Mouse (Mus musculus): ENCODE data around the gene Itga3. TPM values are rescaled to one million over a fixed set of nuclear protein-coding genes. Genes with fewer than 3 reads are reported as not detected.

The Itga3 gene
- total RNA-seq (2014; rRNA removed) (33.2 and 38.3 TPM in 2 replicates), polyA plus RNA-seq (2015; fragmentation: Nextera tagmentation; extraction: Ambion mirVana) (11.2 and 12.3 TPM in 2 replicates)

DNA sequence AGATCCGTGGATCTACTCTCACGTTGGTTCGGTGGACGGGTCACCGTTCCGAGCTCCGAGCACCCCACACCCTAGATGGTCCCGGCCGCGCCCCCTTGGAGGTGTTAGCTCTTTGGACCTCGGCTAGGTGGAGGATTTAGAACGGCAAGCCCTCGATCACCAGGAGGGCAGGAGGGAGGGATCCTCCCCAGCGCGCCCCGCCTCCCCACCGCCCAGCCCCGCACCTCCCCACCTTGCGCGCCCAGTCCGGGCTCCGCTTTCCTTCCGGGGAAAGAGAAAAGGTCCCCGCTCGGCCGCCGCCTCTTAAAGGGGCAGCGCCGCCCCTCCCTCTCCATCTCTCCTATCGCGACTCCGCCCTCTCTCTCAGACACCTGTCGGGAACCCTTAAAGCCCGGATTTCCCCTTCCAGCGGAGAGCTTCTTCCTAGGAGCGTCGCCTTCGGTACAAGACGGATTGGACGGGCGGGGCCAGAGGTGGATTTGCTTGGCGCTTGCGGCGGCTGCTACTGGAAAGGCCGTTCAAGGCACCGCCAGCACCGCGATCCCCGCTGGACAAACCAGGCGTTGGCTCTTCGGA is at the start of gene Itga3:
Gene Itga3, minus strand, starts transcription at position 266 of the 576 bp plus-strand sequence.
- under 1% methylated on average over 49 of the region's 51 CpGs for WGBS

DNA sequence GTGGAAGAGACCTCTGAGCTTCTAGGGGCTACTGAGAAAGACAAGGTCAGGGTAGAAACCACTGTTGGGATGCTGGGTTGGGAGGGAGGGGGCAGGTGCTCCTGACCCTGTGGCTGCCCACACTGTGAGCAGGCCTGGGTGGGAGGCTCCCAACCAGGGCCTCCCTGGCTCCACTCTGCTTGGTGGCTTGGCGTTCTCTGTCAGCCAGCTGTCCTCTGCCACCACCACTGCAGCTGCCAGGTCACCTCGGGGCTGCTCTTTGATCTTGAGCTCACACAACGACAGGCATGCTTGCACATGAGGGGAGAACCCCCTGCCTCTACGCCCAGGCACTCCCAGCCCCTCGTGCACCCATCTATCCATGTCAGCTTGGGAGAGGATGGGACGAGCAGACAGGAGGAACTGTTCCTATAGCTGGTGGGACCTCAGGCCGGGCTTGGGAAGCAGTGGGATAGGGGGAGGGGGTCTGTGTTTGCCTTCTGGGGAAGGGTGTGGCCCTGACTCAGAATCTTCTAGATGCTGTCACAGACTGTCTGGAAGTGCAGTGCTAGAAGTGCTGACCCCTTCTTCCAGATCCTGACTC is 48.9 kb upstream of the Itga3 start:
- ATAC-seq (ENCODE audit: low FRiP score) = no peak
- DNase-seq (ENCODE audit: low spot score) = no peak
- no peak for TF ChIP-seq CTCF (IDR thresholded peaks at IDR 0.05)
- peaks cover 8% of the 10 kb centered on the region; the same call in 1 of the 2 replicates for H3K4me1 ChIP-seq (ENCODE audit: insufficient read depth, low read length)
- H3K27ac ChIP-seq (ENCODE audit: low read depth, low read length) = no peak overlapping the region
- H3K4me3 ChIP-seq (ENCODE audit: low read depth, low read length) = no peak overlapping the region
- H3K27me3 ChIP-seq (ENCODE audit: insufficient read depth, low read length) = peaks cover 41% of the 10 kb centered on the region
- H3K4me2 ChIP-seq (ENCODE audit: low read depth, low read length, poor library complexity, severe bottlenecking) = no peak overlapping the region
- H3K9me3 ChIP-seq (ENCODE audit: low read length) = no peaks in the 10 kb centered on the region
- no peaks in the 10 kb centered on the region for H3K36me3 ChIP-seq (ENCODE audit: insufficient read depth, low read length)
- no peak overlapping the region for H3K9ac ChIP-seq (replicated peaks; ENCODE audit: low read length, poor library complexity, severe bottlenecking)
- WGBS = 39% methylated on average over 7 of the region's 7 CpGs

More for the DNA sequence above, at the start of gene Itga3:
- H3K9me3 ChIP-seq (ENCODE audit: low read length) = no peaks in the 10 kb centered on the region
- H3K4me2 ChIP-seq (ENCODE audit: low read depth, low read length, poor library complexity, severe bottlenecking) = peak within 1 kb of the TSS; percentile 71
- DNase-seq (ENCODE audit: low spot score) (peak; percentile 80), ATAC-seq (ENCODE audit: low FRiP score) (peak; percentile 55; the same call in 1 of the 2 replicates)
- H3K36me3 ChIP-seq (ENCODE audit: insufficient read depth, low read length) = no peaks in the 10 kb centered on the region
- peak within 1 kb of the TSS; percentile 73 for H3K9ac ChIP-seq (replicated peaks; ENCODE audit: low read length, poor library complexity, severe bottlenecking)
- H3K27me3 ChIP-seq (ENCODE audit: insufficient read depth, low read length) = no peaks in the 10 kb centered on the region
- no peak for TF ChIP-seq CTCF (IDR thresholded peaks at IDR 0.05)
- peak within 1 kb of the TSS; percentile 81 for H3K4me3 ChIP-seq (ENCODE audit: low read depth, low read length)
- H3K4me1 ChIP-seq (ENCODE audit: insufficient read depth, low read length) = peaks cover 7% of the 10 kb centered on the region; the same call in 1 of the 2 replicates
- peak within 1 kb of the TSS; percentile 82 for H3K27ac ChIP-seq (ENCODE audit: low read depth, low read length)

DNA sequence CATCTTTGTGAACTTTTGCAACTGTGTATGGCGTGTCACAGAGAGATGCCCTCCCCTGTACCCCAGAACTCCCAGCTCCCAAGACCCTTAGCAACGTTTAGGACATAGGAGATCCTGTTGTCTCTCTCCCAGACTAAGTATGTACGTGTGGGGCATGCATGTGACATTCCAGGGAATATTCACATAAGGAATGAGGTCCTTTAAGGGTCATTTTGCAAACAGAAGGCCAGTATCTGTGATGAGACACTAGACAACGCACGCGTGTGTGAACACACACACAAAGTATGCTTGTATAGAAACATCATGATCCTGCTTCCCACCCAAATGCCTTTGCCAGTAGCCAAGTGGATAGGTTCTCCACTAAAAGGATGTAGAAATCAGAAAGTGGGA is 45.5 kb upstream of the Itga3 start:
- no peak overlapping the region for H3K27ac ChIP-seq (ENCODE audit: low read depth, low read length)

GRCm38 (mm10) chr11:95121161-95122099 is 44.8 kb upstream of the Itga3 start:
- DNase-seq (ENCODE audit: low spot score) (no peak), ATAC-seq (ENCODE audit: low FRiP score) (no peak)
- 2% methylated on average over 62 of the region's 63 CpGs for WGBS
- peaks cover 64% of the 10 kb centered on the region for H3K27me3 ChIP-seq (ENCODE audit: insufficient read depth, low read length)
- H3K27ac ChIP-seq (ENCODE audit: low read depth, low read length) = no peak overlapping the region
- H3K36me3 ChIP-seq (ENCODE audit: insufficient read depth, low read length) = no peaks in the 10 kb centered on the region
- TF ChIP-seq CTCF (IDR thresholded peaks at IDR 0.05) = no peak
- H3K9me3 ChIP-seq (ENCODE audit: low read length) = no peaks in the 10 kb centered on the region
- H3K4me1 ChIP-seq (ENCODE audit: insufficient read depth, low read length) = peaks cover 4% of the 10 kb centered on the region; the same call in 1 of the 2 replicates
- H3K9ac ChIP-seq (replicated peaks; ENCODE audit: low read length, poor library complexity, severe bottlenecking) = no peak overlapping the region
- H3K4me2 ChIP-seq (ENCODE audit: low read depth, low read length, poor library complexity, severe bottlenecking) = peak overlapping the region; percentile 47
- H3K4me3 ChIP-seq (ENCODE audit: low read depth, low read length) = peak overlapping the region; percentile 27

More for the DNA sequence above, 45.5 kb upstream of the Itga3 start:
- no peak for ATAC-seq (ENCODE audit: low FRiP score)
- Histone ChIP-seq H3K4me2 (ENCODE audit: low read depth, low read length, poor library complexity, severe bottlenecking) (no peak overlapping the region), H3K4me3 (ENCODE audit: low read depth, low read length) (no peak overlapping the region), H3K9me3 (ENCODE audit: low read length) (no peaks in the 10 kb centered on the region), H3K4me1 (ENCODE audit: insufficient read depth, low read length) (peaks cover 8% of the 10 kb centered on the region; the same call in 1 of the 2 replicates), H3K9ac (replicated peaks; ENCODE audit: low read length, poor library complexity, severe bottlenecking) (no peak overlapping the region), H3K36me3 (ENCODE audit: insufficient read depth, low read length) (no peaks in the 10 kb centered on the region), H3K27me3 (ENCODE audit: insufficient read depth, low read length) (peaks cover 64% of the 10 kb centered on the region)
- no peak for TF ChIP-seq CTCF (IDR thresholded peaks at IDR 0.05)
- no peak for DNase-seq (ENCODE audit: low spot score)
- WGBS = 30% methylated on average over 6 of the region's 6 CpGs

GRCm38 (mm10) chr11:95120633-95121020 is 44.0 kb upstream of the Itga3 start:
- Histone ChIP-seq H3K4me2 (ENCODE audit: low read depth, low read length, poor library complexity, severe bottlenecking) (peak overlapping the region; percentile 68), H3K4me3 (ENCODE audit: low read depth, low read length) (peak overlapping the region; percentile 33), H3K4me1 (ENCODE audit: insufficient read depth, low read length) (peaks cover 3% of the 10 kb centered on the region; the same call in 1 of the 2 replicates), H3K27me3 (ENCODE audit: insufficient read depth, low read length) (peaks cover 64% of the 10 kb centered on the region), H3K36me3 (ENCODE audit: insufficient read depth, low read length) (no peaks in the 10 kb centered on the region), H3K9me3 (ENCODE audit: low read length) (no peaks in the 10 kb centered on the region), H3K27ac (ENCODE audit: low read depth, low read length) (no peak overlapping the region), H3K9ac (replicated peaks; ENCODE audit: low read length, poor library complexity, severe bottlenecking) (no peak overlapping the region)
- no peak for DNase-seq (ENCODE audit: low spot score)
- no peak for TF ChIP-seq CTCF (IDR thresholded peaks at IDR 0.05)
- ATAC-seq (ENCODE audit: low FRiP score) = no peak
- WGBS = under 1% methylated on average over 21 of the region's 21 CpGs
